Mouse (Mus musculus) CH12.LX (cell line): Measurements from ENCODE around the gene Abhd2.

Source experiments
- BHLHE40 ChIP-seq: IDR thresholded peaks from 2 replicates; pipeline ENCODE4 v1.6.1; 2011; ENCODE audit warnings: mild to moderate bottlenecking, low read depth, low read length, improper control_type of control experiment
- CHD1 ChIP-seq: IDR thresholded peaks from 2 replicates; pipeline ENCODE4 v1.6.1; 2012; ENCODE audit warnings: low read depth, low read length, improper control_type of control experiment, inconsistent platforms
- CTCF ChIP-seq, 2 experiments: IDR thresholded peaks in 1 of 2; conservative IDR thresholded peaks in 1 of 2; 2 replicates each; pipeline ENCODE4 v1.5.1; 2011 to 2012; ENCODE audit warnings: low read depth in 2 of 2, low read length in 2 of 2, improper control_type of control experiment in 1 of 2, inconsistent platforms in 1 of 2, mild to moderate bottlenecking in 1 of 2, moderate library complexity in 1 of 2
- E2F4 ChIP-seq: IDR thresholded peaks from 2 replicates; pipeline ENCODE4 v1.6.1; 2011; ENCODE audit warnings: low read depth, low read length, improper control_type of control experiment; ENCODE audit not compliant: insufficient replicate concordance
- EP300 ChIP-seq: IDR thresholded peaks from 2 replicates; pipeline ENCODE4 v1.6.1; 2011; ENCODE audit warnings: low read length, improper control_type of control experiment
- KAT2A ChIP-seq: IDR thresholded peaks from 2 replicates; pipeline ENCODE4 v1.6.1; 2012; ENCODE audit warnings: low read length, improper control_type of control experiment, inconsistent platforms; ENCODE audit not compliant: insufficient replicate concordance
- MXI1 ChIP-seq: IDR thresholded peaks from 2 replicates; pipeline ENCODE4 v1.6.1; 2011; ENCODE audit warnings: mild to moderate bottlenecking, low read depth, low read length, improper control_type of control experiment
- POLR2A ChIP-seq: IDR thresholded peaks from 2 replicates; pipeline ENCODE4 v1.6.1; 2011; ENCODE audit warnings: low read depth, mild to moderate bottlenecking, improper control_type of control experiment, low read length
- SMC3 ChIP-seq: IDR thresholded peaks from 2 replicates; pipeline ENCODE4 v1.6.1; 2011; ENCODE audit warnings: low read depth, low read length, improper control_type of control experiment
- USF1 ChIP-seq: IDR thresholded peaks from 2 replicates; pipeline ENCODE4 v1.6.1; 2014; ENCODE audit warnings: low read depth, mild to moderate bottlenecking, inconsistent platforms, low read length, improper control_type of control experiment
- USF2 ChIP-seq: conservative IDR thresholded peaks from 2 replicates; pipeline ENCODE4 v1.6.1; 2011; ENCODE audit warnings: low read depth, low read length, improper control_type of control experiment
- ZMIZ1 ChIP-seq: IDR thresholded peaks from 2 replicates; pipeline ENCODE4 v1.6.1; 2012; ENCODE audit warnings: low read depth, mild to moderate bottlenecking, inconsistent platforms, low read length, improper control_type of control experiment
- ZNF384 ChIP-seq: IDR thresholded peaks from 2 replicates; pipeline ENCODE4 v1.6.1; 2012; ENCODE audit warnings: low read depth, low read length, improper control_type of control experiment, inconsistent platforms

GRCm38 (mm10) chr7:79315149-79315548 lies 42.1 kb downstream of the Abhd2 start:
- TF ChIP-seq POLR2A (no peak), BHLHE40 (no peak), E2F4 (no peak), ZMIZ1 (no peak), CHD1 (no peak), SMC3 (no peak), CTCF (conservative IDR thresholded peaks at IDR 0.05 in 1 of 2, IDR thresholded peaks at IDR 0.05 in 1 of 2; ENCODE audit: low read depth in 2 of 2, low read length in 2 of 2) (no peak), ZNF384 (no peak), USF2 (no peak), KAT2A (no peak), EP300 (no peak), USF1 (no peak), MXI1 (no peak)
